Mouse (Mus musculus): ENCODE data around the gene Arhgef28.

GRCm38 (mm10) chr13:97955759-97956158 is 250.5 kb downstream of the Arhgef28 start:
- TF ChIP-seq USF1 (IDR thresholded peaks at IDR 0.05; ENCODE audit: low read depth) (no peak), CTCF (IDR thresholded peaks at IDR 0.05; ENCODE audit: control insufficient read depth, insufficient read depth, insufficient read length) (no peak), MAX (IDR thresholded peaks at IDR 0.05) (no peak), MYOD1 (IDR thresholded peaks at IDR 0.05; ENCODE audit: control insufficient read depth, insufficient read length, low read depth) (no peak), MYOG (IDR thresholded peaks at IDR 0.05; ENCODE audit: control insufficient read depth, extremely low read depth, insufficient read length) (no peak), FOSL1 (IDR thresholded peaks at IDR 0.05; ENCODE audit: insufficient read depth, low read length, poor library complexity, severe bottlenecking) (no peak)

All from C2C12 (cell line).